Mouse (Mus musculus) embryonic facial prominence, embryonic 11.5 days (tissue): ENCODE results near the gene Gm17334. TPM values are rescaled to one million over a fixed set of nuclear protein-coding genes. Genes with fewer than 3 reads are reported as not detected.

Source experiments
- ATAC-seq: fragments of 200-750 bp; cut with Nextera tagmentation; replicated peaks from 2 replicates; pipeline ENCODE4 v1.8.0; 2017; ENCODE audit warnings: low read depth; ENCODE audit not compliant: insufficient number of reproducible peaks, low FRiP score, low TSS enrichment
- DNase-seq: peaks from one replicate; pipeline ENCODE4 v3.0.0-alpha.2; 2015; ENCODE audit warnings: low spot score
- H3K27ac ChIP-seq: fragments of 300-500 bp; sonication (generic); replicated peaks from 2 replicates; pipeline ENCODE4 v1.5.1; 2014; ENCODE audit warnings: mild to moderate bottlenecking, low read depth, low read length, control low read depth
- H3K27me3 ChIP-seq: fragments of 300-500 bp; sonication (generic); 2 replicates; pipeline ENCODE4 v1.6.1; 2014; ENCODE audit warnings: mild to moderate bottlenecking, low read length, moderate library complexity, mixed read lengths; ENCODE audit not compliant: control insufficient read depth, insufficient read depth
- H3K36me3 ChIP-seq: fragments of 300-500 bp; sonication (generic); replicated peaks from 2 replicates; pipeline ENCODE4 v1.6.1; 2014; ENCODE audit warnings: low read depth, mild to moderate bottlenecking, low read length, moderate library complexity, mixed read lengths; ENCODE audit not compliant: control insufficient read depth, insufficient read depth
- H3K4me1 ChIP-seq: fragments of 300-500 bp; sonication (generic); 2 replicates; pipeline ENCODE4 v1.6.1; 2014; ENCODE audit warnings: low read length, mixed read lengths; ENCODE audit not compliant: control insufficient read depth, insufficient read depth
- H3K4me2 ChIP-seq: fragments of 300-500 bp; sonication (generic); 2 replicates; pipeline ENCODE4 v1.6.1; 2014; ENCODE audit warnings: low read depth, mild to moderate bottlenecking, control low read depth, low read length, moderate library complexity
- H3K4me3 ChIP-seq: fragments of 300-500 bp; sonication (generic); 2 replicates; pipeline ENCODE4 v1.5.1; 2014; ENCODE audit warnings: low read depth, low read length, control low read depth
- H3K9ac ChIP-seq: fragments of 300-500 bp; sonication (generic); replicated peaks from 2 replicates; pipeline ENCODE4 v1.6.1; 2014; ENCODE audit warnings: mild to moderate bottlenecking, control low read depth, low read length
- H3K9me3 ChIP-seq: fragments of 300-500 bp; sonication (generic); replicated peaks from 2 replicates; pipeline ENCODE4 v1.6.1; 2016; ENCODE audit warnings: mild to moderate bottlenecking, low read length, inconsistent platforms, mixed read lengths; ENCODE audit not compliant: control insufficient read depth
- WGBS: fragments of 180-500 bp; shearing (Covaris S2); extraction: QIAGEN DNeasy Blood & Tissue Kit; methylation state at CpG from one replicate; pipeline ENCODE4 v1.1.7; 2014; 5-methylcytosine and 5-hydroxymethylcytosine counted together
- polyA plus RNA-seq: library from polyadenylated mRNA; unstranded; fragments of >200 nt; fragmentation: Nextera tagmentation; extraction: Ambion mirVana; gene quantifications from 2 replicates; pipeline ENCODE4 v1.2.1, GENCODE M21; 2014

The Gm17334 gene
- polyA plus RNA-seq, 1 experiment from 2014 or later: not detected

DNA sequence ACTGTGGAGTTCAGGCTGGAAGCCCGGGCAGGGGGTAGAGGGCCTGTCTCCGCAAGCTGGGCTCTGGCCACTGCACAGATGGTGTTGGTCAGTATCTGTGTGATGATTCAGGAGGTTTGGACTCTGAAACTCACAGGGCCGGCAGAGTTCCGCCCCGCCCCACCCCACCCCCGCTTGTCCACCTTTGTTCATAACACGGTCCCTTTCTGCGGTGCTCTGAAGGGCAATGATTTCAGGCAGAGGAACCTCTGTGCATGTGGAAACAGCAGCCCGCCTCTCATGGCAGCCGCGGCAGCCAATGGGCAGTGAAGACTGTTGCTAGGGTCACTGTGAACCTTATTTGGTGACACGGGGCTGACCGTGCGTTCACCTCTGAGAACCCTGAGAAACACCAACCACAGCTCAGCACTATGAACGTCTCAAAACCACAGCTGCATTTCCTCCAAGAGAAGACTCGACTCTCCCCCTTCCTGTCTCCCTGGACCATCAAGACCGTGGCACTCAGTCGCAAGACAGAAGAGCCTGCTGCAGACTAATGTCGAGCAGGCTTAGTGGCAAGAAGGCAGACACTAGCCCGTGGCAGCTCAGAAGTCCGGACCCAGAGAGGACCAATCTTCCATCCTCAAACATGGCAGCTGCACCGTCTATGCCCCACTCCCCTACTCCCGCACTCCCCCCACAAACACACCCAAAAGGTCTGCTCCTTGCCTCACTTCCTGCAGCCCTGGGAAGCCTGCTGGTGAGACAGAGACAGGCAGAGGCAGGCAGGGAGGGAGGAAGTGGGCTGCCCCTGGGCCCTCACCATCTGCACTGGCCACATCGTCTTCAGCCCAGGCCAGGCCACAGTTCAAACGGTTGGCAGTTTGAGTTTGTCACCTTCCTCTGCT is 21.9 kb upstream of the Gm17334 start:
- Histone ChIP-seq H3K27me3 (no peaks in the 10 kb centered on the region), H3K27ac (no peak overlapping the region; the same call in 1 of the 2 replicates), H3K4me3 (no peak overlapping the region), H3K9me3 (no peaks in the 10 kb centered on the region), H3K4me2 (no peak overlapping the region), H3K36me3 (no peaks in the 10 kb centered on the region), H3K4me1 (no peaks in the 10 kb centered on the region; the same call in 1 of the 2 replicates), H3K9ac (peak overlapping the region; percentile 9; the same call in 1 of the 2 replicates)
- WGBS: 67% methylated on average over 25 of the region's 25 CpGs
- DNase-seq (no peak), ATAC-seq (0 out of 2 replicates have a peak, but pooled peaks have one; percentile 17)

DNA sequence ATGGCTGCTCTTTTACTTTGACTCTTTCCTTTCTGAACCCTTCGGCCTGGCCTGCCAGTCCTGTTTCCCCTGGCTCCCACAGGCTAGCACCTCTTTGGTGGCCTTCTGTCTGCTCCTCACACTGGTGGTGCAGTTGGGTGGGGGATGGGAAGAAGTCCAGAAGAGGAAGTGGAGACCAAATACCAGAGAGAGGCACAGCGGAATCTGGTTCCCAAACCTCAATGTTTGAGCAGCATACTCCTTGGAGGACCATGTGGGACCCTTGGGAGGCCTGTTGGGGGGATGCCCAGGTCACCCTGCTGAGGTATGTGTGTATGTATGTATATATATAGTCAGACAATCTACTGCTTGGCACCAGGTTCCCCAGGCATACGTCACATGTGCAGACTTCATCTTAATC is 21.0 kb upstream of the Gm17334 start:
- ATAC-seq: no peak
- H3K36me3 ChIP-seq: no peaks in the 10 kb centered on the region
- DNase-seq: no peak
- H3K9me3 ChIP-seq: no peaks in the 10 kb centered on the region
- no peaks in the 10 kb centered on the region for H3K27me3 ChIP-seq
- no peaks in the 10 kb centered on the region; the same call in 1 of the 2 replicates for H3K4me1 ChIP-seq
- 73% methylated on average over 3 of the region's 3 CpGs for WGBS
- no peak overlapping the region for H3K4me3 ChIP-seq
- no peak overlapping the region for H3K27ac ChIP-seq
- H3K4me2 ChIP-seq: no peak overlapping the region
- H3K9ac ChIP-seq: no peak overlapping the region

DNA sequence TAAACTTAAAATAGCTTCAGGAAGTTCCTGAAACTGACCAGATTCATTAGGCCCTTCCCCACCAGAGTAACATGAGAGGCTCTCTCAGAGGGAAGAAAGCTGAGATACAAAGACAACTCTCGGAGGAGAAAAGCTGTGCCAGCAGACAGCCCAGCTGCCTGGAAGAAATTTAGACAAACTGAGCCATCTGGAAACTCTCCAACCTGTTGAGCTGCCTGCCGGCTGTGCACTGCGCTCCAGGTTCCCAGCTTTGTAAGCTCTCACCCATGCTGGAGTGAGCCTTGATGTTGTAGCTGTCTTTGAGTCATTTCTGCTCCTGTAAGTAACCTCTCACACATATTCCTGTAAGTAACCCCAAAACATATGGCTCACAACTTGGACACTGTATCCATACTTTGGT is 20.0 kb upstream of the Gm17334 start:
- Histone ChIP-seq H3K9ac (no peak overlapping the region), H3K9me3 (no peaks in the 10 kb centered on the region), H3K4me2 (no peak overlapping the region), H3K36me3 (no peaks in the 10 kb centered on the region), H3K4me3 (no peak overlapping the region), H3K27me3 (no peaks in the 10 kb centered on the region), H3K27ac (no peak overlapping the region), H3K4me1 (no peaks in the 10 kb centered on the region; the same call in 1 of the 2 replicates)
- no peak for ATAC-seq
- DNase-seq: peak; percentile 50
- WGBS: 43% methylated on average over 3 of the region's 3 CpGs

DNA sequence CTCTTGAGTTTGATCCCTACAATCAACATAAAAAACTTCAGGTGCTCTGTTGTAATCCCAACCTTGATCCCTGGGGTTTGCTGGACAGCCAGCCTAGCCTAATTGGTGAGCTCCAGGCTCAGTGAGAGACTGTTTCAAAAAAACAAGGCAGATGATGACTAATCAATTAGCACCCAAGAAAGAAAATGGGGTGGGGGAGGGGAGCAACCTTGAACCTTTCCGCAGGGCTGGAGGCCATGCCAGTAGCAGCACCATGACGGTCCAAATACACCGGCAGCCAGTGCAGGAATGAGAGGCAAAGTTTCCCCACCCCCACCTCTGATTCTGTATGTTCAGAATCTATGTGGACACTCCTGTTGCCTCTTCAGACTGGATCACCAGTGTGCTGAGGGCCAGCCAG is 16.3 kb upstream of the Gm17334 start:
- H3K9me3 ChIP-seq: no peaks in the 10 kb centered on the region
- H3K4me1 ChIP-seq: no peaks in the 10 kb centered on the region
- H3K27me3 ChIP-seq: no peaks in the 10 kb centered on the region
- no peak overlapping the region for H3K9ac ChIP-seq
- no peak for DNase-seq
- WGBS: 79% methylated on average over 3 of the region's 3 CpGs
- no peak overlapping the region for H3K4me2 ChIP-seq
- no peak overlapping the region for H3K27ac ChIP-seq
- ATAC-seq: no peak
- no peaks in the 10 kb centered on the region for H3K36me3 ChIP-seq
- no peak overlapping the region for H3K4me3 ChIP-seq

DNA sequence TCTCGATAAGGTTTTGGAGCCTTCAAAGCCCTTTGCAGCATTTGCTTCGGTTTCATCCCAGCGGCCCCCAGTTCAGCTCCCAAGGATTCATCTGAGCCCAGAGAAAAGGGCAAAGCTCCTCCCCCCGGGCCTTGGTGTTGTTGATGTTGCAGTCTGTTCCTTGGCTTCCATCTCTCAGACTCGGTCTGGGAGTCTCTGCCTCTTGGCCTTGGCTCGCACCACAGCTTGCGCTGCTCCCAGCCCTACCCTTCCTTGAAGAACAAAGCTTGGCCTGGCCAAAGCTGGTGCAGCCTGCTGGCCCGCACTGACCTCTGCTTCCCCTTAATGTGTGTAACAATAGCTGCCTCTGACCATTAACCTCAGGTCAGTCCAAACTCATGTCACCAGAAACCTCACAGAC is 15.2 kb upstream of the Gm17334 start:
- no peak for DNase-seq
- Histone ChIP-seq H3K4me3 (no peak overlapping the region), H3K36me3 (no peaks in the 10 kb centered on the region), H3K9ac (no peak overlapping the region), H3K27ac (no peak overlapping the region), H3K9me3 (no peaks in the 10 kb centered on the region), H3K27me3 (no peaks in the 10 kb centered on the region), H3K4me1 (no peaks in the 10 kb centered on the region), H3K4me2 (no peak overlapping the region)
- 68% methylated on average over 8 of the region's 8 CpGs for WGBS
- no peak for ATAC-seq

DNA sequence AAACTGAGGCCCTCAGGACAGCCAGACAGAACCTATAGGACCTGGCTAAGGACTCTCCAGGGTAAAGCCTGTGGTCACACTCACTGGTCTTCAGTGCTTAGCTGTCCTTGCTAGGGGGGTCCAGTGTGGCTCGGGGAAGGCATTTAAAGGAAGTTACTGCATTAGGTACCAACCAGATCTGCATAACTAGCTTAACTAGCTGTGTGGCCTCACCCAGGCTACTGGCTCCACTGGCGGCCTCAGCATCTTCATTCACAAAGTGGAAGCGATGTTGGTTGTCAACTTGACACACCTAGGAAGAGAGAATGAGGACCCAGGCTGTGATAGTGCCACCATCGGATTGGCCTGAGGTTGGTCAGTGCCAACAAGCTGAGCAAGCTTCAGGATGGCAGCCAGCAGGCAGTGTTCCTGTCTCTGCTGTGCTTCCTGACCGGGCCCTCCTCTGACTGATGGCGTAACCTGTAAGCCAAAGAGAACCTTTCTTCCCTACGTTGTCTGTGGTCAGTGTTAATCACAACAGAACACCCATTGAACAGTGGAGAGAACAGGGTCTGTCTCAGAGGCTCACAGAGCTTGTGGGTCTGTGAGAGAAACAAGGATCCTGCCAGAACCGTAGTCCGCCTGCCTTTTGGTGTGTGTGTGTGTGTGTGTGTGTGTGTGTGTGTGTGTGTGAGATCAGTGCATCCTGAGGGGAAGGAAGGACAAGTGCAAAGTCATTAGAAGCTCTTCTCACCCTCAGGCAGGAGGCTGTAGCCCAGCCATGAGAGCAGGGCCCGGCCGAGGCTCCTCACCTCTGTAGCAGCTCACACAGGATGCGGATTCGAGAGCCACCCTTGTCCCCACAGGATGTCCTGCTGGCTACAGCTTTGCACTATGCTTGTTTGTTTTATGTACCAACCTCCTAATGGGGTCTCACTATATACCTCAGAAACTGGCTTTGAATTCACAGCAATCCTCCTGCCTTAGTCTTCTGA is 13.4 kb upstream of the Gm17334 start:
- WGBS: 80% methylated on average over 13 of the region's 13 CpGs
- no peak overlapping the region for H3K4me3 ChIP-seq
- DNase-seq: no peak
- H3K9ac ChIP-seq: no peak overlapping the region; the same call in 1 of the 2 replicates
- H3K4me2 ChIP-seq: no peak overlapping the region
- no peaks in the 10 kb centered on the region for H3K36me3 ChIP-seq
- H3K4me1 ChIP-seq: no peaks in the 10 kb centered on the region
- no peak for ATAC-seq
- no peak overlapping the region for H3K27ac ChIP-seq
- no peaks in the 10 kb centered on the region for H3K9me3 ChIP-seq
- no peaks in the 10 kb centered on the region for H3K27me3 ChIP-seq

DNA sequence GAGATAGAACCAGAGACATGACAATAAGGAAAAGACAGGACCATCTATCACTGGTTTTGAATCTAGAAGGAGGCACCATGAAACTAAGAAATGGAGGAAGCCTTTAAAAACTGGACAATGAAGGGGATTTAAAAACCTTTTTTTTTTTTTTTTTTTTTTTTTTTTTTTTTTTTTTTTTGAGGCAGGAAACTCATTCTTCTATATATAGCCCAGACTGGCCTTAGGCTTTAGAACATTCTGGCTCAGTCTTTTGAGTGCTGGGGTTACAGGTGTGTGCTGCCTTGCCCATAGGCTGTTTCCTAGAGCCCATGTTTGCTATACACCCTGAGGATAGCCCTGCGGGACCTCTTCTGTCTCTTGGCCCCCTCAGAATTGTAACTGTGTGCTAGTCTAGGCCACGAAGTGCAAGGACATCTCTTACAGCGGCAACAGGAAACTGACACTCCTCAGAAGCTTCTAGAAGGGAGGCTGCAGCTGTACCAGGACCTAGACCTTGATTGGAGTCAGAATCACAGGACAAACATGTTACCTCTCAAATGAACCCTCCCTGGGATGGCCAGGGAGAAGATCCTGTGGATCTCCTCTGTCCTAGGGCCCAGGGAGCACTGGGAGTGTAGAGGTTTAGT is 12.4 kb upstream of the Gm17334 start:
- no peak overlapping the region for H3K4me2 ChIP-seq
- no peaks in the 10 kb centered on the region for H3K36me3 ChIP-seq
- no peaks in the 10 kb centered on the region for H3K9me3 ChIP-seq
- no peaks in the 10 kb centered on the region for H3K27me3 ChIP-seq
- no peak overlapping the region for H3K4me3 ChIP-seq
- no peak overlapping the region; the same call in 1 of the 2 replicates for H3K9ac ChIP-seq
- 92% methylated on average over 3 of the region's 3 CpGs for WGBS
- DNase-seq: no peak
- no peak overlapping the region for H3K27ac ChIP-seq
- H3K4me1 ChIP-seq: no peaks in the 10 kb centered on the region
- no peak for ATAC-seq
